Mouse (Mus musculus): ENCODE measurements around the gene Clca4b.
A peak's percentile ranks its signal among the peaks of the same experiment; 100 is the strongest.
"Not testable (repeated sequence)": the region's sequence is repeated elsewhere in the genome, so short reads cannot be mapped to it uniquely, and the experiment has no call there.

Clca4b gene

DNA sequence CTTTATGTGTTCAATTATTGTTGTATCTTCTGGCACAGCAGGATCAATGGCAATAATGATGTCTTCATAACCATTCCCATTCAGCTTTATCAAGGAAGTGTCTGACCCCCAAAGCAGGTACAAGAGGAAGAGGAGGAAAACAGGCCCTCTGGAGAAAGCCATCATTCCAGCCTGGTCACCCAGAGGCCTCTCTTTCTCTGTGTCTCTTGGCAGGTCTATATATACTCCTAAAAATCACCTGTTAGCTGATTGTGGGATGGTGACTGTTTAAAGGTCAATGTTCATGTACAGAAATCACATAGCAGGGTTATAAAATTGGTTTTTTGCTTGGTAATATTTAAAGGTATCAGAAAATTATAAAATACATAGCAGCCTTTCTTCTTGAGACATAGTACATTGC is at the start of gene Clca4b:
TSS of gene Clca4b (minus strand) at position 195 of the 400 bp plus-strand sequence.
- DNase-seq, result no peak

GRCm38 (mm10) chr3:144980551-144980950 is 48.2 kb upstream of the Clca4b start:
- no peak for DNase-seq

DNA sequence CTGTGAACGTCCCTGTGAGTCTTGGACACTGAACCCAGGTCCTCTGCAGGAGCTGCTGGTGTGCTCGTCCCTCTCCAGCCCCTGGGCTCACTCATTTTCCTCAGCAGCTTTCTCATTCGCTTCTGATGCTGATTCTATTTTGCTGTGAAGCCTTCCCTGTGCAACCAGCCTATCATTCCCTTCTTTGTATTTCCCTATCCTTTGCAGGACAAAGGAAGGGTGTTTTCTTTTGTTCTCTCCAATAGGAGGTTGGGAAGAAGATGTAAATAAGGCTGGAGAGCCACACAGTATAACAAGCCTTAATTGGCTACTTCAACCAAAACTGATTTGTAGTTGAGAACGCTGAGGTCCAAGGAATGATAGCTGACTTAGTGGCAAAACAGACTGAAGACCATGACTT is 45.3 kb upstream of the Clca4b start:
- DNase-seq, result no peak

GRCm38 (mm10) chr3:144976091-144976490 is 43.8 kb upstream of the Clca4b start:
- no peak for DNase-seq

GRCm38 (mm10) chr3:144974945-144975344 is 42.6 kb upstream of the Clca4b start, which contains the start of gene Clca4a:
TSS of gene Clca4a (minus strand) at chr3:144975045.
- DNase-seq, result no peak

GRCm38 (mm10) chr3:144971553-144972270 is 39.4 kb upstream of the Clca4b start:
- DNase-seq, result no peak

DNA sequence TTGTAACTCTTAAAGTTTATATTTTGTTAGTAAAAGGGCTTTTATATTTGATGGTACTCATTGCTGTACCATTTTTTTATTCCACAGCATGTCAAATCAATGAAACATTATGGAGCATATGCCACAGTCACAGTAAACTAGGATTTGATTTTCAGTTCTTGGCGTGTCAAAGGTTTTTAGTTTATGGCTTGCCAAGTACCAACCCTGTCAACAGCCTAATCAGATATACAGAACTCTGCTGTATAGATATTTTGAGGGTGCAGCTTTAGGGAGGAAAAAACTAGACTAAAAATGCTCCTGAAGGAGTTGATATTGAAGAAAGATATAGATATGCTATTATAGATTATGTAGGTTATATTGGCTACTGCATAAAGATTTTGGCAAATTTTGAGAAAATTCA is 37.4 kb upstream of the Clca4b start:
- no peak for DNase-seq

- DNase-seq, result no peak
Measured at GRCm38 (mm10) chr3:144966074-144966473, 33.7 kb upstream of the Clca4b start.

GRCm38 (mm10) chr3:144950829-144951228 is 18.5 kb upstream of the Clca4b start:
- DNase-seq, result no peak

DNA sequence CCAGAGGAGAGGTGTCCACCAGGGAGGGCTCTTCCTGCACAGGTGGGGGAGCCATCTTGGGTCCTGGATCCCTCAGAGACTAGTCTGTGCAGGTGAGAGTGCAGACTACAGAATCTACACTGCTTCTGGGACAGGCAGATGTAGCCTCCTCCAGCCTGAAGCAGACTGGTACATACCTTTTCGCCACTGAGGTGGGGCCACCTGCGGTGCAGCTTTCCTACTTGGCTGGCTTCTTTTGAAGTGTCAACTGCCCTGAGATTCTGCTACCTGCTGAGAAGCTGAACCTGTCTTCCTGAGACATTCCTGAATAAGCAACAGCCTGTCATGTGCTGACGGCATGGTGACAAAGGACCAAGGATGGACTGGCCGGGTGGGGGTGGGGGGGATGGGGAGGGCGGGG is 15.0 kb upstream of the Clca4b start:
- not testable (repeated sequence) for DNase-seq

- not testable (repeated sequence) for DNase-seq
Measured at GRCm38 (mm10) chr3:144933625-144934024, 1.3 kb upstream of the Clca4b start.

DNA sequence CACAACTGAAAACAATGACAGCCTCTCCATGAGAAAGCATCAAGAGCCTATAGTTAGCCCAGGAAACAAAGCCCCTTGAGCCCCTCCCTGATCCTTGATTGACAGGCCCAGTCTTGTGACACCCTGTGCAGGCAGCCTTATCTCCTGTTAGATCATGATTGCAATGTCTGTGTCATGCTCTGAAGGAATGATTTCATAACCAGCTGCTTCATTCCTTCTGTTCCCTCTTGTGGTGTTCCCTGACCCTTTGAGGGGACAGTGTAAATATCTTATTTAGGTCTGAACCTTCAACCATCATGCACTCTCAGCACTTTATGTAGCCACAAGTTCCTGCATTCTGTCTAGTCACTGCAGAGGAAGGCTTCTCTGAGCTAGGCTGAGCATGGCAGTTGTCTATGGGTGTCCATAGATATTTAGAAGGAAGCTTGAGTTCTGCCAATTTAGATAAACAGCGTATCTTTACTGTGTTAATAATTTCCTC is 722 bp upstream of the Clca4b start:
- peak; percentile 91 for DNase-seq

DNA sequence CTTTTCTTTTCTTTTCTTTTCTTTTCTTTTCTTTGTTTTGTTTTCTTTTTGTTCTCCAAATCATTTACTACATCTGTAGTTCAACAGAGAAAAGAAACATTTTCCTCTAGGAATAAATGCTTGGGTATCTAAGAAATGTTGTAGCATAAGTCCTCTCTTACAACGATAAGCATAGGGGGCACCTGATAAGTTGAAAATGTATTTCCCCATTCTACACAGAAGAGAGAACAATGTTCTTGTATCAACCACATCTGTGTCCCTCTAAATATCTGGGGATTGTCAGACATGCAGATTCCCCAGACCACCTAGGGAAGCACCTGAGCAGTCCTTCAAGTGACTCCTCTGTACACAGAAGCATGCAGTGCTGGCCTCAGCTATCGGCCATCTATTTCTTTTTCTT is 18.3 kb downstream of the Clca4b start:
- no peak for DNase-seq

GRCm38 (mm10) chr3:144897042-144897678 is 35.2 kb downstream of the Clca4b start:
- DNase-seq, result peak; percentile 95

- no peak for DNase-seq
Measured at GRCm38 (mm10) chr3:144890246-144890758, 42.0 kb downstream of the Clca4b start.

- DNase-seq, result no peak
Measured at GRCm38 (mm10) chr3:144886957-144887356, 45.4 kb downstream of the Clca4b start.

DNA sequence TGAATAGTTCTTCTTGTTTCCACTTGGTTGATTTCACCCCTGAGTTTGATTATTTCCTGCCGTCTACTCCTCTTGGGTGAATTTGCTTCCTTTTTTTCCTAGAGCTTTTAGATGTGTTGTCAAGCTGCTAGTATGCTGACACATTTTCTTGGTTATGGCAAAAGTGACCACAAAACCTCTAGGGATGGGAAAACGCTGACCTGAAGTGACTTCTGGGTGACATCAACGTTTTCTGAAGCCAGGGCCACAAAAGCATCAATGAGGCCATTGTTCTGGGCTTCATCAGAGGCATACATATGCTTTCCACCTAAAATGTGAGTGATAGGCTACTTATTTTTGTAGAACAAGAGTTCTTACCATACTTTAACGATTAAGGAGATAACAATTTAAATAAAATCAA is 60.3 kb downstream of the Clca4b start:
- DNase-seq, result peak; percentile 66
